Comparison of ENCODE assay signal across 8 mouse cellular contexts in genomic region chr7:58843767-58844445, GRCm38 (mm10).
DNase-seq lines count a peak whose midpoint lies in the region; TF ChIP-seq lines count a peak whose summit lies in the region.

No protein-coding gene starts in this region.

- no peak for TF ChIP-seq POLR2A in embryonic fibroblast, embryonic 13.5 days (IDR thresholded peaks at IDR 0.05; ENCODE audit: low read depth, low read length)
- TF ChIP-seq POLR2A in kidney, adult 2 months (IDR thresholded peaks at IDR 0.05; ENCODE audit: low read depth, low read length): no peak

- no peaks in the 10 kb centered on the region for H3K36me3 ChIP-seq in kidney, adult 2 months (ENCODE audit: control insufficient read depth, insufficient read depth, low read length)
- no peaks in the 10 kb centered on the region for H3K36me3 ChIP-seq in megakaryocyte, embryonic 14.5 days (replicated peaks; ENCODE audit: low read length)

- DNase-seq in heart, adult 9 months (ENCODE audit: low spot score in 2 of 2): peak; percentile 81 to 86
- DNase-seq in kidney, adult 2 months: peak; percentile 54
- DNase-seq in left cerebral cortex, postnatal 36 days (ENCODE audit: low spot score in 2 of 2): peak; percentile 90 to 92
- DNase-seq in right cerebral cortex, adult 2 months (ENCODE audit: low spot score in 2 of 2): peak; percentile 91 to 94
- DNase-seq in spleen, postnatal 4 days (ENCODE audit: low spot score in 2 of 2): no peak

- no peaks in the 10 kb centered on the region for H3K9me3 ChIP-seq in megakaryocyte, embryonic 14.5 days

- H3K4me3 ChIP-seq in brown adipose tissue, adult 24 weeks (ENCODE audit: insufficient read depth, low read depth, low read length): no peak overlapping the region
- H3K4me3 ChIP-seq in embryonic fibroblast, embryonic 13.5 days (ENCODE audit: insufficient read depth, low read length): no peak overlapping the region
- H3K4me3 ChIP-seq in kidney, adult 2 months (ENCODE audit: insufficient read depth, low read depth, low read length): no peak overlapping the region
- H3K4me3 ChIP-seq in megakaryocyte, embryonic 14.5 days (replicated peaks): peak overlapping the region; percentile 62

- peak overlapping the region; percentile 70 for H3K27ac ChIP-seq in brown adipose tissue, adult 24 weeks (replicated peaks; ENCODE audit: low read depth, low read length)
- peak overlapping the region; percentile 88 for H3K27ac ChIP-seq in embryonic fibroblast, embryonic 13.5 days (ENCODE audit: insufficient read depth, low read length)
- H3K27ac ChIP-seq in kidney, adult 2 months (ENCODE audit: insufficient read depth, low read depth, low read length): no peak overlapping the region

- peaks cover 6% of the 10 kb centered on the region; the same call in 1 of the 2 replicates for H3K4me1 ChIP-seq in brown adipose tissue, adult 24 weeks (ENCODE audit: control insufficient read depth, insufficient read depth, insufficient read length, low read length)
- H3K4me1 ChIP-seq in embryonic fibroblast, embryonic 13.5 days (ENCODE audit: control insufficient read depth, insufficient read depth, low read length): peaks cover 12% of the 10 kb centered on the region
- H3K4me1 ChIP-seq in kidney, adult 2 months (ENCODE audit: control insufficient read depth, insufficient read depth, low read length): no peaks in the 10 kb centered on the region
- H3K4me1 ChIP-seq in megakaryocyte, embryonic 14.5 days: peaks cover 10% of the 10 kb centered on the region

- WGBS in kidney, adult 2 months: 3% methylated on average over 9 of the region's 9 CpGs

- intact Hi-C loops in left cerebral cortex, postnatal 36 days (cut with DNase I): loop anchor here (2.0 to 10.0 kb wide), 3 partner anchors 21 to 181 kb away; no protein-coding TSS in a partner anchor

- TF ChIP-seq CTCF in embryonic fibroblast, embryonic 13.5 days (IDR thresholded peaks at IDR 0.05; ENCODE audit: borderline replicate concordance, insufficient read depth, low read length): no peak
- TF ChIP-seq CTCF in kidney, adult 2 months (conservative IDR thresholded peaks at IDR 0.05; ENCODE audit: insufficient read depth, insufficient read length, low read depth, low read length): no peak

- no peaks in the 10 kb centered on the region for H3K27me3 ChIP-seq in kidney, adult 2 months (replicated peaks; ENCODE audit: control insufficient read depth, insufficient read depth, low read length)
- no peaks in the 10 kb centered on the region for H3K27me3 ChIP-seq in megakaryocyte, embryonic 14.5 days (replicated peaks)

Comparison
In these comparisons a context has a peak if more than half of its experiments do, and no peak if none do; other contexts are left out.
1. DNase-seq: peak in heart, adult 9 months (2 of 2), kidney, adult 2 months (single experiment), left cerebral cortex, postnatal 36 days (2 of 2) and right cerebral cortex, adult 2 months (2 of 2); none in spleen, postnatal 4 days (0 of 2).